Mouse (Mus musculus) ovary, adult 2 months (tissue): Measurements from ENCODE around the gene Wdsub1. TPM values are rescaled to one million over a fixed set of nuclear protein-coding genes. Genes with fewer than 3 reads are reported as not detected.

Source experiments
- polyA plus RNA-seq: library from polyadenylated mRNA; depleted of rRNA; stranded (reverse); fragments of >200 nt; gene quantifications from 2 replicates; pipeline ENCODE4 v1.2.3, GENCODE M21; 2012; rRNA removed

Gene Wdsub1
- 110 and 123 TPM in 2 replicates for polyA plus RNA-seq

GRCm38 (mm10) chr2:59881831-59882741, at the start of gene Wdsub1:
TSS of gene Wdsub1 (minus strand) at chr2:59882591.

